In genomic region chr1:171189476-171190114, GRCm38 (mm10) we compare ENCODE assay signal across 10 mouse cellular contexts. TPM values are rescaled to one million over a fixed set of nuclear protein-coding genes. Genes with fewer than 3 reads are reported as not detected.
DNase-seq lines count a peak whose midpoint lies in the region; ATAC-seq and TF ChIP-seq lines count a peak whose summit lies in the region.
"Had no signal": no experiment of that assay in that cellular context is flagged by ENCODE, and none has a peak within 500 bp of the region (broad histone marks: within the 10 kb centered on the region; RNA-seq: fewer than 3 reads in every experiment).

No protein-coding gene starts in this region.

- H3K27ac ChIP-seq in kidney, postnatal 0 days: no peak overlapping the region
- peak overlapping the region; percentile 90 to 92 for H3K27ac ChIP-seq in heart, embryonic 14.5 days (replicated peaks in 1 of 2; ENCODE audit: control insufficient read depth in 1 of 2, insufficient read depth in 1 of 2, low read depth in 2 of 2, low read length in 2 of 2)
- peak overlapping the region; percentile 25 for H3K27ac ChIP-seq in midbrain, embryonic 13.5 days
- H3K27ac ChIP-seq in cerebellum, adult 2 months (ENCODE audit: insufficient read depth, low read length): no peak overlapping the region

- H3K9me3 ChIP-seq in kidney, postnatal 0 days (replicated peaks; ENCODE audit: low read length): no peaks in the 10 kb centered on the region
- no peaks in the 10 kb centered on the region for H3K9me3 ChIP-seq in heart, embryonic 14.5 days (ENCODE audit: control insufficient read depth, low read length)
- no peaks in the 10 kb centered on the region for H3K9me3 ChIP-seq in midbrain, embryonic 13.5 days

- 0 out of 2 replicates have a peak, but pooled peaks have one; percentile 27 for ATAC-seq in kidney, postnatal 0 days (replicated peaks; ENCODE audit: low FRiP score, low read depth)
- ATAC-seq in heart, embryonic 14.5 days (ENCODE audit: insufficient number of reproducible peaks, insufficient read depth, low FRiP score, low read depth): peak; percentile 80
- 0 out of 2 replicates have a peak, but pooled peaks have one; percentile 28 for ATAC-seq in midbrain, embryonic 13.5 days

- no peak for TF ChIP-seq CTCF in kidney, postnatal 0 days (IDR thresholded peaks at IDR 0.05; ENCODE audit: low read depth)
- no peak for TF ChIP-seq CTCF in cerebellum, adult 2 months (IDR thresholded peaks at IDR 0.05; ENCODE audit: borderline replicate concordance, insufficient read depth, low read depth, low read length)

- H3K36me3 ChIP-seq in kidney, postnatal 0 days (ENCODE audit: insufficient read depth, low read length): no peaks in the 10 kb centered on the region
- no peaks in the 10 kb centered on the region for H3K36me3 ChIP-seq in heart, embryonic 14.5 days (ENCODE audit: control insufficient read depth, insufficient read depth, low read length)
- no peaks in the 10 kb centered on the region for H3K36me3 ChIP-seq in midbrain, embryonic 13.5 days

- no peak overlapping the region for H3K9ac ChIP-seq in kidney, postnatal 0 days (ENCODE audit: low read depth, low read length)
- H3K9ac ChIP-seq in heart, embryonic 14.5 days (ENCODE audit: low read length): peak overlapping the region; percentile 60
- H3K9ac ChIP-seq in midbrain, embryonic 13.5 days (replicated peaks): no peak overlapping the region

- H3K4me3 ChIP-seq in kidney, postnatal 0 days (replicated peaks; ENCODE audit: low read depth, low read length): no peak overlapping the region
- no peak overlapping the region for H3K4me3 ChIP-seq in heart, embryonic 14.5 days (ENCODE audit: control insufficient read depth in 1 of 2, insufficient read depth in 1 of 2, low read depth in 1 of 2, low read length in 2 of 2)
- H3K4me3 ChIP-seq in midbrain, embryonic 13.5 days (replicated peaks): no peak overlapping the region
- H3K4me3 ChIP-seq in cerebellum, adult 2 months (replicated peaks; ENCODE audit: insufficient read depth, low read depth, low read length): no peak overlapping the region

- DNase-seq in kidney, postnatal 0 days (ENCODE audit: low spot score): no peak
- DNase-seq in kidney, adult 8-10 months: no peak
- peak; percentile 79 for DNase-seq in brain, adult 2 months (ENCODE audit: low read depth, low spot score)
- DNase-seq in frontal cortex, postnatal 10 days (ENCODE audit: low spot score in 2 of 2): no peak
- DNase-seq in cerebellum, adult 2 months: no peak
- no peak for DNase-seq in frontal cortex, adult 2 months (ENCODE audit: extremely low spot score in 1 of 2, low spot score in 1 of 2)
- DNase-seq: kidney, adult 2 months; spleen, adult 18-20 months had no signal

- H3K27me3 ChIP-seq in kidney, postnatal 0 days (ENCODE audit: insufficient read depth, low read length): peaks cover 13% of the 10 kb centered on the region; the same call in 1 of the 2 replicates
- peaks cover 7% of the 10 kb centered on the region; the same call in 1 of the 2 replicates for H3K27me3 ChIP-seq in heart, embryonic 14.5 days (ENCODE audit: control insufficient read depth, insufficient read depth, low read length)
- H3K27me3 ChIP-seq in midbrain, embryonic 13.5 days: peaks cover 22% of the 10 kb centered on the region
- H3K27me3 ChIP-seq in cerebellum, adult 2 months (ENCODE audit: control insufficient read depth, insufficient read depth, low read length): no peaks in the 10 kb centered on the region; the same call in 1 of the 2 replicates

- WGBS in kidney, postnatal 0 days: 51% methylated on average over 14 of the region's 14 CpGs
- 42% methylated on average over 14 of the region's 14 CpGs for WGBS in heart, embryonic 14.5 days
- 23% methylated on average over 14 of the region's 14 CpGs for WGBS in midbrain, embryonic 13.5 days
- 38% methylated on average over 14 of the region's 14 CpGs for WGBS in cerebellum, adult 2 months

- H3K4me2 ChIP-seq in kidney, postnatal 0 days (ENCODE audit: low read length): no peak overlapping the region
- peak overlapping the region; percentile 37 for H3K4me2 ChIP-seq in heart, embryonic 14.5 days (ENCODE audit: low read length)
- H3K4me2 ChIP-seq in midbrain, embryonic 13.5 days (replicated peaks): no peak overlapping the region

- peaks cover 16% of the 10 kb centered on the region for H3K4me1 ChIP-seq in kidney, postnatal 0 days (replicated peaks; ENCODE audit: insufficient read depth, low read length)
- peaks cover 47 to 56% of the 10 kb centered on the region in 2 experiments for H3K4me1 ChIP-seq in heart, embryonic 14.5 days (ENCODE audit: control insufficient read depth in 2 of 2, insufficient read depth in 2 of 2, low read length in 2 of 2)
- peaks cover 50% of the 10 kb centered on the region for H3K4me1 ChIP-seq in midbrain, embryonic 13.5 days (replicated peaks)
- no peaks in the 10 kb centered on the region; the same call in 1 of the 2 replicates for H3K4me1 ChIP-seq in cerebellum, adult 2 months (ENCODE audit: control insufficient read depth, insufficient read depth, low read length)

- TF ChIP-seq POLR2A in cerebellum, adult 2 months (IDR thresholded peaks at IDR 0.05; ENCODE audit: borderline replicate concordance, insufficient read depth, low read length): no peak

RNA-seq across cellular contexts. Expression of gene Pcp4l1, which starts 6.5 kb away (rescaled TPM):
- polyA plus RNA-seq in kidney, postnatal 0 days (2015; fragmentation: Nextera tagmentation; extraction: Ambion mirVana): 8.9 and 9.9 TPM in 2 replicates
- 58.8 TPM in 2 replicates for polyA plus RNA-seq in heart, embryonic 14.5 days (2014; fragmentation: Nextera tagmentation; extraction: Ambion mirVana)
- 17.0 and 23.0 TPM in 2 replicates for polyA plus RNA-seq in midbrain, embryonic 13.5 days (2015; fragmentation: Nextera tagmentation; extraction: Ambion mirVana)
- polyA plus RNA-seq in cerebellum, adult 2 months (2012; rRNA removed): 195 and 252 TPM in 2 replicates
- 514 and 520 TPM in 2 replicates for polyA plus RNA-seq in frontal cortex, adult 2 months (2012; rRNA removed)

RNA-seq across cellular contexts. Expression of gene Nr1i3, which starts 24.2 kb away (rescaled TPM):
- polyA plus RNA-seq in kidney, postnatal 0 days (2015; fragmentation: Nextera tagmentation; extraction: Ambion mirVana): 1.1 and 1.7 TPM in 2 replicates
- 0.28 and 0.32 TPM in 2 replicates for polyA plus RNA-seq in heart, embryonic 14.5 days (2014; fragmentation: Nextera tagmentation; extraction: Ambion mirVana)
- polyA plus RNA-seq in midbrain, embryonic 13.5 days (2015; fragmentation: Nextera tagmentation; extraction: Ambion mirVana): 0.30 and 0.42 TPM in 2 replicates
- 0.19 and 0.23 TPM in 2 replicates for polyA plus RNA-seq in cerebellum, adult 2 months (2012; rRNA removed)
- 0.10 and 0.17 TPM in 2 replicates for polyA plus RNA-seq in frontal cortex, adult 2 months (2012; rRNA removed)

RNA-seq across cellular contexts. Expression of gene Tomm40l, which starts 32.7 kb away (rescaled TPM):
- 32.3 and 32.4 TPM in 2 replicates for polyA plus RNA-seq in kidney, postnatal 0 days (2015; fragmentation: Nextera tagmentation; extraction: Ambion mirVana)
- 54.2 and 58.4 TPM in 2 replicates for polyA plus RNA-seq in heart, embryonic 14.5 days (2014; fragmentation: Nextera tagmentation; extraction: Ambion mirVana)
- polyA plus RNA-seq in midbrain, embryonic 13.5 days (2015; fragmentation: Nextera tagmentation; extraction: Ambion mirVana): 33.5 and 37.9 TPM in 2 replicates
- polyA plus RNA-seq in cerebellum, adult 2 months (2012; rRNA removed): 85.5 and 92.7 TPM in 2 replicates
- polyA plus RNA-seq in frontal cortex, adult 2 months (2012; rRNA removed): 75.9 and 77.3 TPM in 2 replicates

RNA-seq across cellular contexts. Expression of gene Apoa2, which starts 35.3 kb away (rescaled TPM):
- 20.2 and 21.1 TPM in 2 replicates for polyA plus RNA-seq in kidney, postnatal 0 days (2015; fragmentation: Nextera tagmentation; extraction: Ambion mirVana)
- polyA plus RNA-seq in heart, embryonic 14.5 days (2014; fragmentation: Nextera tagmentation; extraction: Ambion mirVana): 5.3 TPM in 2 replicates
- polyA plus RNA-seq in midbrain, embryonic 13.5 days (2015; fragmentation: Nextera tagmentation; extraction: Ambion mirVana): 2.6 and 5.1 TPM in 2 replicates
- polyA plus RNA-seq in cerebellum, adult 2 months (2012; rRNA removed): 4.1 and 6.3 TPM in 2 replicates
- polyA plus RNA-seq in frontal cortex, adult 2 months (2012; rRNA removed): 3.9 and 5.2 TPM in 2 replicates

RNA-seq across cellular contexts. Expression of gene Mpz, which starts 39.1 kb away (rescaled TPM):
- 0.77 and 1.2 TPM in 2 replicates for polyA plus RNA-seq in kidney, postnatal 0 days (2015; fragmentation: Nextera tagmentation; extraction: Ambion mirVana)
- polyA plus RNA-seq in heart, embryonic 14.5 days (2014; fragmentation: Nextera tagmentation; extraction: Ambion mirVana): not detected in 2 replicates
- polyA plus RNA-seq in midbrain, embryonic 13.5 days (2015; fragmentation: Nextera tagmentation; extraction: Ambion mirVana): 0.15 and 0.20 TPM in 2 replicates
- 0.16 and 0.34 TPM in 2 replicates for polyA plus RNA-seq in cerebellum, adult 2 months (2012; rRNA removed)
- polyA plus RNA-seq in frontal cortex, adult 2 months (2012; rRNA removed): 1.4 and 2.2 TPM in 2 replicates

Comparison
In these comparisons a context has a peak if more than half of its experiments do, and no peak if none do; other contexts are left out.
1. ATAC-seq: peak in every context shown above with its lines; median percentile 80 in heart, embryonic 14.5 days; 28 in midbrain, embryonic 13.5 days; 27 in kidney, postnatal 0 days.
2. H3K27ac ChIP-seq: peak in heart, embryonic 14.5 days (2 of 2) and midbrain, embryonic 13.5 days (single experiment); none in kidney, postnatal 0 days (single experiment) and cerebellum, adult 2 months (single experiment).